Mouse (Mus musculus): ENCODE measurements around the gene Tedc2.

- TF ChIP-seq EP300 (IDR thresholded peaks at IDR 0.05; ENCODE audit: low read depth in 1 of 2, low read length in 2 of 2) (no peak), MAX (IDR thresholded peaks at IDR 0.05; ENCODE audit: low read length) (no peak), CHD1 (IDR thresholded peaks at IDR 0.05; ENCODE audit: low read depth, low read length) (no peak), E2F4 (IDR thresholded peaks at IDR 0.05; ENCODE audit: borderline replicate concordance, low read depth, low read length) (no peak), JUND (IDR thresholded peaks at IDR 0.05; ENCODE audit: low read depth, low read length) (no peak), CTCF (IDR thresholded peaks at IDR 0.05 in 2 of 3, conservative IDR thresholded peaks at IDR 0.05 in 1 of 3; ENCODE audit: control insufficient read depth in 1 of 3, insufficient read depth in 1 of 3, low read depth in 2 of 3, low read length in 3 of 3, poor library complexity in 1 of 3, severe bottlenecking in 1 of 3) (no peak), ZKSCAN1 (IDR thresholded peaks at IDR 0.05; ENCODE audit: low read depth, low read length) (no peak), POLR2AphosphoS2 (IDR thresholded peaks at IDR 0.05; ENCODE audit: low read length) (no peak), BHLHE40 (IDR thresholded peaks at IDR 0.05; ENCODE audit: borderline replicate concordance, low read depth, low read length) (no peak), NRF1 (IDR thresholded peaks at IDR 0.05; ENCODE audit: insufficient read depth, low read depth, low read length, poor library complexity, severe bottlenecking) (no peak), SMC3 (IDR thresholded peaks at IDR 0.05; ENCODE audit: low read depth, low read length) (no peak), MAFK (IDR thresholded peaks at IDR 0.05; ENCODE audit: borderline replicate concordance, low read depth, low read length) (no peak)
These were observed 10.1 kb downstream of the Tedc2 start for GRCm38 (mm10) chr17:24210591-24210990.

Measured in MEL (cell line).